Mouse (Mus musculus) myocyte (in vitro differentiated cells): ENCODE results near the gene Mybph.

ENCODE experiments used
- CEBPB ChIP-seq: IDR thresholded peaks from 2 replicates; pipeline ENCODE4 v1.6.1; 2011; ENCODE audit warnings: mild to moderate bottlenecking, moderate library complexity; ENCODE audit not compliant: poor library complexity, insufficient read depth, severe bottlenecking
- E2F4 ChIP-seq: IDR thresholded peaks from one replicate; pipeline ENCODE4 v1.6.1; 2011; ENCODE audit warnings: mild to moderate bottlenecking, control low read depth, moderate library complexity; ENCODE audit not compliant: insufficient read depth
- MAX ChIP-seq: IDR thresholded peaks from one replicate; pipeline ENCODE4 v1.6.1; 2011; ENCODE audit warnings: low read depth, mild to moderate bottlenecking, control low read depth
- MYOD1 ChIP-seq, 3 experiments: IDR thresholded peaks; one replicate each; pipeline ENCODE4 v1.6.1; 2011; ENCODE audit warnings: control low read depth in 2 of 3, low read depth in 2 of 3, mild to moderate bottlenecking in 2 of 3, moderate library complexity in 1 of 3; ENCODE audit not compliant: insufficient read length in 2 of 3, control insufficient read depth in 1 of 3
- POLR2A ChIP-seq: IDR thresholded peaks from one replicate; pipeline ENCODE4 v1.6.1; 2011; ENCODE audit warnings: low read depth, mild to moderate bottlenecking, control low read depth, moderate library complexity; ENCODE audit not compliant: insufficient read length
- POLR2AphosphoS2 ChIP-seq: IDR thresholded peaks from one replicate; pipeline ENCODE4 v1.6.1; 2011; ENCODE audit warnings: low read depth, control low read depth; ENCODE audit not compliant: insufficient read length
- REST ChIP-seq: IDR thresholded peaks from one replicate; pipeline ENCODE4 v1.6.1; 2011; ENCODE audit warnings: mild to moderate bottlenecking, control low read depth, moderate library complexity; ENCODE audit not compliant: insufficient read depth, insufficient read length
- SRF ChIP-seq: IDR thresholded peaks from one replicate; pipeline ENCODE4 v1.6.1; 2011; ENCODE audit warnings: low read depth; ENCODE audit not compliant: control insufficient read depth, insufficient read length
- TCF12 ChIP-seq: IDR thresholded peaks from one replicate; pipeline ENCODE4 v1.6.1; 2011; ENCODE audit warnings: mild to moderate bottlenecking, control low read depth; ENCODE audit not compliant: poor library complexity, insufficient read depth, severe bottlenecking
- TCF3 ChIP-seq: IDR thresholded peaks from one replicate; pipeline ENCODE4 v1.6.1; 2011; ENCODE audit warnings: low read depth, control low read depth; ENCODE audit not compliant: insufficient read length
- USF1 ChIP-seq: IDR thresholded peaks from one replicate; pipeline ENCODE4 v1.6.1; 2011; ENCODE audit warnings: low read depth, mild to moderate bottlenecking, control low read depth, moderate library complexity

DNA sequence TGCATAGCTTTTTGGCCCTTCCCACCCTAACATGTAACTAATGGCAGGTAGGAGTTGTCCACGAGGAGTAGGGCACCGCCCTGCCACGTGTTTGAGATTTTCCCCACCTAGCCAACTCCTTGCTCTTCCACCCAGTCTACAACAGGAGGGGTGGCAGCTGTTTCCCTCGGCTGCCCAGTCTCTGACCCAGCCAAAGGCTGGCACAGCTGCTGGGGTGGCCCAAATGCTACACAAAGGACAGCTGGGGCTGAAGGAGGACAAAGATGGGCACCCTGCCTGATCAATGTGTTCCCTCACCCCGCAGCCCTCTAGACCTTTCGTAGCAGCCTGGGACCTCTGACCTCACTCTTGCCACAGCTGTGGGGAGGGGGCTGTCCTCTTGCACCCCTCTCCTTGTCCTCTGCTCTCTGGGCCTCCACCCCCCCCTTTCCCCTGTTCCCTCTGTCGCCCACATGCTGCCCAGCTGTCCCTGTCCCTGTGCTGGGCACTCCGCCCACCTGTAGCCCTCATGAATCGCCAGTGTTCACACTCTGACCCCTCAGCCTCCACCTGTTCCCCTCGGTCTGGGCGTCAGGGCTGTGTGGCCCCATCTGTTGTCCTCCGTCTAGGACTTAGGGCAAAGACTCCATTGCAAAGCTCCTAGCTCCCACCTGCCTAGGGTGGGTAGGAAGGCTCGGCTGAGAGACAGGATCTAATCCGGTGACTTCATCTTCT lies 51.9 kb downstream of the Mybph start:
- no peak for TF ChIP-seq POLR2A
- no peak for TF ChIP-seq USF1
- TF ChIP-seq MAX, result no peak
- no peak for TF ChIP-seq E2F4
- TF ChIP-seq TCF12, result peak; percentile 99
- no peak for TF ChIP-seq REST
- peak; percentile 95 to 98 (median 97) for TF ChIP-seq MYOD1 (IDR thresholded peaks at IDR 0.05; ENCODE audit: control insufficient read depth in 1 of 3, insufficient read length in 2 of 3, low read depth in 2 of 3)
- TF ChIP-seq SRF, result no peak
- TF ChIP-seq POLR2AphosphoS2, result no peak
- TF ChIP-seq CEBPB, result no peak
- TF ChIP-seq TCF3, result peak; percentile 96
